Mouse (Mus musculus) lung, postnatal 25 days (tissue): Measurements from ENCODE around the gene Polr3c.
"Not testable (repeated sequence)": the region's sequence is repeated elsewhere in the genome, so short reads cannot be mapped to it uniquely, and the experiment has no call there.

Source experiments
- DNase-seq: peaks from one replicate; pipeline ENCODE4 v3.0.0; 2022; ENCODE audit warnings: low spot score

Gene Polr3c

GRCm38 (mm10) chr3:96707903-96708683 lies 19.3 kb downstream of the Polr3c start, which contains the start of gene Nudt17:
Gene Nudt17 (minus strand): TSS chr3:96708562.
- peak; percentile 80 for DNase-seq

- DNase-seq: no peak
Measured at GRCm38 (mm10) chr3:96706984-96707383, 20.4 kb downstream of the Polr3c start.

- no peak for DNase-seq
Measured at GRCm38 (mm10) chr3:96706217-96706616, 21.2 kb downstream of the Polr3c start.

GRCm38 (mm10) chr3:96704778-96705177 lies 22.6 kb downstream of the Polr3c start:
- no peak for DNase-seq

GRCm38 (mm10) chr3:96701003-96701402 lies 26.4 kb downstream of the Polr3c start:
- DNase-seq: no peak

- DNase-seq: no peak
Measured at GRCm38 (mm10) chr3:96700376-96700775, 27.1 kb downstream of the Polr3c start.

GRCm38 (mm10) chr3:96698993-96699690 lies 28.3 kb downstream of the Polr3c start:
- DNase-seq: no peak

- peak; percentile 92 for DNase-seq
Measured at GRCm38 (mm10) chr3:96696766-96697732, 30.4 kb downstream of the Polr3c start.

GRCm38 (mm10) chr3:96696198-96696765 lies 31.1 kb downstream of the Polr3c start, which contains the start of gene Pias3:
Gene Pias3 (plus strand): TSS chr3:96696384.
- peak; percentile 89 for DNase-seq

GRCm38 (mm10) chr3:96693579-96693978 lies 33.8 kb downstream of the Polr3c start:
- DNase-seq: no peak

- no peak for DNase-seq
Measured at GRCm38 (mm10) chr3:96692506-96692905, 34.9 kb downstream of the Polr3c start.

- no peak for DNase-seq
Measured at GRCm38 (mm10) chr3:96690298-96690697, 37.1 kb downstream of the Polr3c start.

GRCm38 (mm10) chr3:96688854-96689253 lies 38.6 kb downstream of the Polr3c start:
- DNase-seq: no peak

GRCm38 (mm10) chr3:96686057-96686456 lies 41.4 kb downstream of the Polr3c start:
- DNase-seq: not testable (repeated sequence)

- no peak for DNase-seq
Measured at GRCm38 (mm10) chr3:96684822-96685156, 42.6 kb downstream of the Polr3c start.

- DNase-seq: no peak
Measured at GRCm38 (mm10) chr3:96684151-96684821, 43.1 kb downstream of the Polr3c start.

GRCm38 (mm10) chr3:96683496-96683895 lies 43.9 kb downstream of the Polr3c start:
- no peak for DNase-seq

GRCm38 (mm10) chr3:96680269-96680956 lies 47.0 kb downstream of the Polr3c start:
- no peak for DNase-seq

GRCm38 (mm10) chr3:96679159-96679674 lies 48.2 kb downstream of the Polr3c start:
- no peak for DNase-seq

GRCm38 (mm10) chr3:96678456-96678855 lies 49.0 kb downstream of the Polr3c start:
- no peak for DNase-seq
